In genomic region chr11:44163748-44164147, GRCm38 (mm10) we compare ENCODE assay signal across 16 mouse cellular contexts.
"Had no signal": no experiment of that assay in that cellular context is flagged by ENCODE, and none has a peak within 500 bp of the region (broad histone marks: within the 10 kb centered on the region; RNA-seq: fewer than 3 reads in every experiment).

No protein-coding gene starts in this region.

- H3K27ac ChIP-seq: neural tube, embryonic 13.5 days; neural tube, embryonic 15.5 days; stomach, embryonic 15.5 days; stomach, postnatal 0 days had no signal

- H3K4me1 ChIP-seq: neural tube, embryonic 13.5 days; neural tube, embryonic 15.5 days; stomach, embryonic 15.5 days had no signal

- H3K4me3 ChIP-seq: neural tube, embryonic 13.5 days; neural tube, embryonic 15.5 days; stomach, embryonic 15.5 days had no signal

- DNase-seq: retina, postnatal 1 day; right cerebral cortex, adult 18-20 months; right cerebral cortex, postnatal 14 days; right cerebral cortex, postnatal 25 days; right cerebral cortex, postnatal 4 days; spleen, adult 18-20 months; thymus, adult 18-20 months; thymus, adult 2 months; thymus, postnatal 14 days; thymus, postnatal 25 days; thymus, postnatal 36 days; thymus, postnatal 4 days had no signal

- H3K9me3 ChIP-seq: neural tube, embryonic 13.5 days; neural tube, embryonic 15.5 days; stomach, embryonic 15.5 days had no signal

- H3K9ac ChIP-seq: neural tube, embryonic 13.5 days; neural tube, embryonic 15.5 days; stomach, embryonic 15.5 days had no signal

- H3K27me3 ChIP-seq: neural tube, embryonic 13.5 days; neural tube, embryonic 15.5 days; stomach, embryonic 15.5 days had no signal

- H3K4me2 ChIP-seq: neural tube, embryonic 13.5 days; neural tube, embryonic 15.5 days; stomach, embryonic 15.5 days had no signal

- H3K36me3 ChIP-seq: neural tube, embryonic 13.5 days; neural tube, embryonic 15.5 days; stomach, embryonic 15.5 days had no signal
